Mouse (Mus musculus): ENCODE data around the gene Pth. TPM values are rescaled to one million over a fixed set of nuclear protein-coding genes. Genes with fewer than 3 reads are reported as not detected.
A peak's percentile ranks its signal among the peaks of the same experiment; 100 is the strongest.

Gene Pth
- total and polyA plus RNA-seq, 2 experiments from 2014 or later: not detected

GRCm38 (mm10) chr7:113372682-113373081 lies 15.7 kb downstream of the Pth start:
- no peak overlapping the region for H3K27ac ChIP-seq
- no peaks in the 10 kb centered on the region for H3K36me3 ChIP-seq (ENCODE audit: insufficient read depth, low read length)
- no peaks in the 10 kb centered on the region for H3K9me3 ChIP-seq (ENCODE audit: low read length)
- no peak overlapping the region for H3K4me3 ChIP-seq (ENCODE audit: low read length)
- DNase-seq (ENCODE audit: low spot score): no peak
- no peak overlapping the region for H3K9ac ChIP-seq (replicated peaks; ENCODE audit: low read length)
- no peaks in the 10 kb centered on the region for H3K27me3 ChIP-seq (ENCODE audit: insufficient read depth, low read length)
- H3K4me1 ChIP-seq (ENCODE audit: insufficient read depth, low read length): peaks cover 11% of the 10 kb centered on the region
- ATAC-seq: no peak
- TF ChIP-seq CTCF (IDR thresholded peaks at IDR 0.05; ENCODE audit: low read depth): no peak
- WGBS: 94% methylated on average over 1 of the region's 1 CpGs
- no peak overlapping the region for H3K4me2 ChIP-seq (ENCODE audit: low read depth, low read length)

GRCm38 (mm10) chr7:113369620-113370340 lies 18.6 kb downstream of the Pth start:
- Histone ChIP-seq H3K9me3 (ENCODE audit: low read length) (no peaks in the 10 kb centered on the region), H3K4me1 (ENCODE audit: insufficient read depth, low read length) (peaks cover 14% of the 10 kb centered on the region)
- WGBS: under 1% methylated on average over 44 of the region's 44 CpGs

GRCm38 (mm10) chr7:113368746-113369619 lies 19.4 kb downstream of the Pth start, which contains the start of gene Btbd10:
Gene Btbd10 (minus strand): TSS chr7:113369392.
- TF ChIP-seq CTCF (IDR thresholded peaks at IDR 0.05; ENCODE audit: low read depth): no peak; the same call in 1 of the 2 replicates
- H3K27me3 ChIP-seq (ENCODE audit: insufficient read depth, low read length): no peaks in the 10 kb centered on the region
- peak within 1 kb of the TSS; percentile 97 for H3K4me3 ChIP-seq (ENCODE audit: low read length)
- WGBS: under 1% methylated on average over 64 of the region's 64 CpGs
- DNase-seq (ENCODE audit: low spot score) (peak; percentile 99), ATAC-seq (peak; percentile 99)
- H3K9me3 ChIP-seq (ENCODE audit: low read length): no peaks in the 10 kb centered on the region
- no peaks in the 10 kb centered on the region for H3K36me3 ChIP-seq (ENCODE audit: insufficient read depth, low read length)
- H3K4me2 ChIP-seq (ENCODE audit: low read depth, low read length): peak within 1 kb of the TSS; percentile 83
- peak within 1 kb of the TSS; percentile 94 for H3K27ac ChIP-seq
- H3K9ac ChIP-seq (replicated peaks; ENCODE audit: low read length): peak within 1 kb of the TSS; percentile 94
- H3K4me1 ChIP-seq (ENCODE audit: insufficient read depth, low read length): peaks cover 14% of the 10 kb centered on the region

More at GRCm38 (mm10) chr7:113369620-113370340, 18.6 kb downstream of the Pth start:
- Histone ChIP-seq H3K27ac (peak overlapping the region; percentile 94), H3K4me2 (ENCODE audit: low read depth, low read length) (peak overlapping the region; percentile 83), H3K9ac (replicated peaks; ENCODE audit: low read length) (peak overlapping the region; percentile 94), H3K4me3 (ENCODE audit: low read length) (peak overlapping the region; percentile 97), H3K36me3 (ENCODE audit: insufficient read depth, low read length) (no peaks in the 10 kb centered on the region), H3K27me3 (ENCODE audit: insufficient read depth, low read length) (no peaks in the 10 kb centered on the region)
- peak; percentile 67 for TF ChIP-seq CTCF (IDR thresholded peaks at IDR 0.05; ENCODE audit: low read depth)
- DNase-seq (ENCODE audit: low spot score): peak; percentile 78
- ATAC-seq: peak; percentile 73

GRCm38 (mm10) chr7:113367440-113367839 lies 20.9 kb downstream of the Pth start:
- H3K9ac ChIP-seq (replicated peaks; ENCODE audit: low read length): no peak overlapping the region
- H3K4me2 ChIP-seq (ENCODE audit: low read depth, low read length): peak overlapping the region; percentile 83
- DNase-seq (ENCODE audit: low spot score): no peak
- H3K27me3 ChIP-seq (ENCODE audit: insufficient read depth, low read length): no peaks in the 10 kb centered on the region
- H3K27ac ChIP-seq: no peak overlapping the region
- TF ChIP-seq CTCF (IDR thresholded peaks at IDR 0.05; ENCODE audit: low read depth): no peak
- H3K4me1 ChIP-seq (ENCODE audit: insufficient read depth, low read length): peaks cover 14% of the 10 kb centered on the region
- 61% methylated on average over 4 of the region's 4 CpGs for WGBS
- no peak for ATAC-seq
- no peak overlapping the region for H3K4me3 ChIP-seq (ENCODE audit: low read length)
- no peaks in the 10 kb centered on the region for H3K9me3 ChIP-seq (ENCODE audit: low read length)
- no peaks in the 10 kb centered on the region for H3K36me3 ChIP-seq (ENCODE audit: insufficient read depth, low read length)

GRCm38 (mm10) chr7:113349089-113349488 lies 39.3 kb downstream of the Pth start:
- no peak for TF ChIP-seq CTCF (IDR thresholded peaks at IDR 0.05; ENCODE audit: low read depth)
- no peaks in the 10 kb centered on the region for H3K36me3 ChIP-seq (ENCODE audit: insufficient read depth, low read length)
- H3K9ac ChIP-seq (replicated peaks; ENCODE audit: low read length): no peak overlapping the region
- no peak overlapping the region for H3K4me3 ChIP-seq (ENCODE audit: low read length)
- DNase-seq (ENCODE audit: low spot score) (no peak), ATAC-seq (no peak)
- H3K27me3 ChIP-seq (ENCODE audit: insufficient read depth, low read length): no peaks in the 10 kb centered on the region
- 89% methylated on average over 1 of the region's 1 CpGs for WGBS
- H3K4me1 ChIP-seq (ENCODE audit: insufficient read depth, low read length): no peaks in the 10 kb centered on the region
- H3K9me3 ChIP-seq (ENCODE audit: low read length): no peaks in the 10 kb centered on the region
- no peak overlapping the region for H3K27ac ChIP-seq
- H3K4me2 ChIP-seq (ENCODE audit: low read depth, low read length): no peak overlapping the region

GRCm38 (mm10) chr7:113347694-113348093 lies 40.7 kb downstream of the Pth start:
- no peak overlapping the region for H3K9ac ChIP-seq (replicated peaks; ENCODE audit: low read length)
- no peak for ATAC-seq
- TF ChIP-seq CTCF (IDR thresholded peaks at IDR 0.05; ENCODE audit: low read depth): no peak
- DNase-seq (ENCODE audit: low spot score): no peak
- H3K9me3 ChIP-seq (ENCODE audit: low read length): no peaks in the 10 kb centered on the region
- no peaks in the 10 kb centered on the region for H3K4me1 ChIP-seq (ENCODE audit: insufficient read depth, low read length)
- H3K36me3 ChIP-seq (ENCODE audit: insufficient read depth, low read length): no peaks in the 10 kb centered on the region
- no peak overlapping the region for H3K27ac ChIP-seq
- H3K4me2 ChIP-seq (ENCODE audit: low read depth, low read length): peak overlapping the region; percentile 52
- H3K27me3 ChIP-seq (ENCODE audit: insufficient read depth, low read length): no peaks in the 10 kb centered on the region
- WGBS: 60% methylated on average over 2 of the region's 2 CpGs
- H3K4me3 ChIP-seq (ENCODE audit: low read length): no peak overlapping the region
